Mouse (Mus musculus) liver, embryonic 14.5 days (tissue): ENCODE data around the gene Aldh1l1.

Experiments
- CTCF ChIP-seq: IDR thresholded peaks from 2 replicates; pipeline ENCODE4 v1.5.1; 2016; ENCODE audit warnings: antibody characterized with exemption, low read depth, control low read depth
- EP300 ChIP-seq: IDR thresholded peaks from 2 replicates; pipeline ENCODE4 v1.6.1; 2016; ENCODE audit warnings: antibody characterized with exemption, low read depth

DNA sequence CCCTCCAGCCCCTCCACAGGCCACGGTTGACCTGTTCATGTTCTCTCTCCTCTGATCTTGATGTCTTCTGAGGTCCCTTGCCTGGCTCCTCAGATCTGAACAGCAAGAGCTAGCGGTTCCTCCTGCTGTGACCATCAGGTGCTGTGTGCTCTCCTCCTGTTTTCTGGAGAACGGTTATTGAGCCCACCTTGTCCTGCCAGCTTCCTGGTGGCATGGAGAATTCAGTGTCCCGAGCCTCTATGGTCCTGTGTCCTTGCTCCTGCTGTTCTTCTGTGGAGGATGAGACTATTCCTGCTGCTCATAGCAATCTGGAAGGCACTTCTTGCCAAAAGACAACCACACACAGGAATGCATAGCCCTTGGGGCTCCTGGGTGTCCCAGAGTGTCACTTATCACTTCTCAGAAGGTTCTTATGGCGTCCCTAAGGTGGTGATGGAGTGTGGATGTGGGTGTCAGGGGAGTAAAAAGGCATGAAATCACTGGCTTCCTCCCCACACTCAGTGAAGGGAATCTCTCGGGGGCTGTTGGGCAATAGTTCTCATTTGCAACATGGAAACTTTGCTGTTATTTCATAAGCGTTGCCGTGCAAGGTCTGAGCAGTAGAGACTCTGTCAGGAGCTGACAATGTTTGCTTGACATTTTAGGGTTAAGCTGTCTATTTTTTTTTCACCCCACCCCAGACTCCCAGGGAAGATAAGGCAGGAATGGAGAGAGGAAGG is 15.2 kb downstream of the Aldh1l1 start:
- no peak for TF ChIP-seq CTCF
- TF ChIP-seq EP300, result no peak
